Mouse (Mus musculus) left cerebral cortex, postnatal 10 days (tissue): ENCODE data around the gene Dctn2. TPM values are rescaled to one million over a fixed set of nuclear protein-coding genes. Genes with fewer than 3 reads are reported as not detected.

Source experiments
- DNase-seq, 2 experiments: peaks; one replicate each; pipeline ENCODE4 v3.0.0; 2021 to 2022; ENCODE audit warnings: low spot score in 2 of 2, mixed read lengths in 1 of 2; ENCODE audit errors: extremely low spot score in 1 of 2
- intact Hi-C: fragments of 180-260 bp; cut with DNase I; formaldehyde crosslinking; loops from one replicate; pipeline ENCODE4 v1.15.1; 2025
- total RNA-seq, 2 experiments: library from RNA; stranded (reverse); gene quantifications; 2 replicates each; pipeline ENCODE4 v1.2.3; 2021

Dctn2 gene
- total RNA-seq, 2 experiments from 2014 or later: 322 to 330 TPM

DNA sequence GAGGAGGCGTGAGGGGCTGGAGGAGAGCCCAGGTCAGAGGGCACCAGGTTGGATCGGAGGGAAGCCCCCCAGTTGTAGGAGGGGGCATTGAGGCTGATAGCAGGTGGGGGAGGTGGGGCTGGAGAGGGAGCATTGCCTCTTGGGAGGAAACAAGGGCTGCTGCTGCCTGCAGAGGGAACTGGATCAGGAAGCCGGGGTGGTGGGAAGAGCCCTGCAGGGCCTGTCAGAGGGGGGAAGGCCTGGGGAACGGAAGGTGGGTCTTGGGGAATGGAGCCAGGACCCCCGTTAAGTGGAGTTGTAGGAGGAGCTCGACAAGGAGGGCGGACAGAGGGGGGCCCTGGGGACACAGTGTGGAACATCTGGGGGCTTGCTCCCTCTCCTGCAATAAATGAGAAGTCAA is 20.0 kb downstream of the Dctn2 start:
- DNase-seq: no peak
- intact Hi-C loops: no loop called here

GRCm38 (mm10) chr10:127286730-127287129 is 20.6 kb downstream of the Dctn2 start:
- intact Hi-C loops: no loop called here
- peak in 1 of 2 experiments; percentile 71 for DNase-seq

DNA sequence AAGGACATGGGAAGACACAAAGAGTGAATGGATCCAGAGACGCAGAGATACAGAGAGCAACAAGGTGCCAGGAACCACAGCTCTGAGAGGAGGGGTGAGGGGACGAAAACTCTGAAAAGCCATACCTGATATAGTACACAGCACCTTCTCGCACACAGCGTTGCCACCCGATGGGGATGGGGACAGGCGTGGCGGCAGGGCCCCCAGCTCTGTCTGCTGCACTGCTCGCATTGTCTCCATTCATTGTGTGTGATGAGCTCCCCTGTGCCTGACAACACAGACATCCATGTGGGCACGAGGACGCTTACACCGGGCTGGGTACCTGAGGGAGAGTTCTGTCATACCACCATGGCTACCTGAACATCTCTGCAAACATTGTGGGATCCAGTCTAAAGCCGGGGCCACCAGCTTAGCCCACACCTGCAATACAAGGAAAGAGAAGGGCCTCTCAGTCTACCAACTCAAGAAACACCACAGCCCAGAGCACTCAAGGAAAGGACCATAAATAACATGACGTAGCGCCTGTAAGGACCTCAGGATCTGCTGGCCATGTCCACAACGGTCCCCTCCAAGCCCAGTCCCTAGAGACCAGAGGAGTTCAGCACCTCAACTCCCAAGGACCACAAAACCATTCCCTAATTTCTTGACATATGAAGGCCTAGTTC is 21.2 kb downstream of the Dctn2 start:
- intact Hi-C loops: no loop called here
- DNase-seq: no peak

DNA sequence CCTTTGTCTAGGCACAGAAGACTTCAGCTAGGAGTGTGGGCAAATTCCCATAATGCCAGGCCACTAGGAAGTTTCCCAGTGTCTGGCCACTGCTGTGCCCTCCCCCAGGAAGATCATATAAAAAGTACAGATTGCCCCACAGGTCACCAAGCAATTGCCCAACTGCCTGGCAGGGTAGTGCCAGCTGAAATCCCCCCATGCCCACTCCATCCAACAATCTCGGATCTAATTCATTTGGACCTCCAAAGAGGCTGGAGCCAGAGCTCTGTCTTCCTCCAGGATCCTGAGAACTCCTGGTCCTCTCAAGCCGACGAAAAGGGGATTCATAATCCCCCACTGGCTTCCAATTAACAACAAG is 21.7 kb downstream of the Dctn2 start:
- intact Hi-C loops: no loop called here
- no peak for DNase-seq

- peak in 1 of 2 experiments; percentile 78 for DNase-seq
- intact Hi-C loops: no loop called here
Measured at GRCm38 (mm10) chr10:127288328-127288799, 22.2 kb downstream of the Dctn2 start.

GRCm38 (mm10) chr10:127288800-127289572 is 22.8 kb downstream of the Dctn2 start, which contains the start of gene Mbd6:
Mbd6 (minus strand) TSS chr10:127289018.
- DNase-seq: peak; percentile 69 to 93
- intact Hi-C loops: no loop called here

- DNase-seq: peak in 1 of 2 experiments; percentile 88
- intact Hi-C loops: no loop called here
Measured at GRCm38 (mm10) chr10:127289573-127290191, 23.5 kb downstream of the Dctn2 start.

DNA sequence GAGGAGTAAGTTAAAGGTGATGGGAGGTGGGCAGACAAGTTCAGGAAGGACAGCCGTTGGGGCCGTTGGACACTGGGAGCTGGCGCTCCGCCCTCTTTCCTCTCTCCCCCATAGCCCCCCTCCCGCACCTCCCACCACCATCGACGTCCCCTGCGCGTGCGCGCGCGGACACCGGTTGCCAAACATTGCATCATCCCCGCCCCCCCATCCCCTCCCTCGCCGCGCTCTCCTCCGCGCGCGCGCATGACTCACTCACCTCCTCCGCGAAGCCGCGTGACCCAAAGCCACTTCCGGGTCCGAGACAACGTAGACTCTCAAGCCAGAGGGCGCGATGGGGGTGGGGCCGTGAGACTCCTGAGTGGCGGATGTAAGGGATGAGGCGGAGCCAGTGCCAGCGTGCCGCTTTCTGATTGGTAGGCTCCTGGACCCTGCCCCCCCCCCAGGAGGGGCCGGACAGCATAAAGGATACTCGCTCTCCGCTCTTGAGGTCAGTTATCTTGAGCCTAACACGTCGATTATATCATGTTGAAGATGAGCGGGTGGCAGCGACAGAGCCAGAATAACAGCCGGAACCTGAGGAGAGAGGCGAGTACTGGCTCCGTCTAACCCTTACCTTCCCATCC is 24.2 kb downstream of the Dctn2 start:
- intact Hi-C loops: no loop called here
- peak; percentile 100 for DNase-seq

- intact Hi-C loops: no loop called here
- DNase-seq: peak in 1 of 2 experiments; percentile 67
Measured at GRCm38 (mm10) chr10:127290930-127291880, 25.0 kb downstream of the Dctn2 start.

DNA sequence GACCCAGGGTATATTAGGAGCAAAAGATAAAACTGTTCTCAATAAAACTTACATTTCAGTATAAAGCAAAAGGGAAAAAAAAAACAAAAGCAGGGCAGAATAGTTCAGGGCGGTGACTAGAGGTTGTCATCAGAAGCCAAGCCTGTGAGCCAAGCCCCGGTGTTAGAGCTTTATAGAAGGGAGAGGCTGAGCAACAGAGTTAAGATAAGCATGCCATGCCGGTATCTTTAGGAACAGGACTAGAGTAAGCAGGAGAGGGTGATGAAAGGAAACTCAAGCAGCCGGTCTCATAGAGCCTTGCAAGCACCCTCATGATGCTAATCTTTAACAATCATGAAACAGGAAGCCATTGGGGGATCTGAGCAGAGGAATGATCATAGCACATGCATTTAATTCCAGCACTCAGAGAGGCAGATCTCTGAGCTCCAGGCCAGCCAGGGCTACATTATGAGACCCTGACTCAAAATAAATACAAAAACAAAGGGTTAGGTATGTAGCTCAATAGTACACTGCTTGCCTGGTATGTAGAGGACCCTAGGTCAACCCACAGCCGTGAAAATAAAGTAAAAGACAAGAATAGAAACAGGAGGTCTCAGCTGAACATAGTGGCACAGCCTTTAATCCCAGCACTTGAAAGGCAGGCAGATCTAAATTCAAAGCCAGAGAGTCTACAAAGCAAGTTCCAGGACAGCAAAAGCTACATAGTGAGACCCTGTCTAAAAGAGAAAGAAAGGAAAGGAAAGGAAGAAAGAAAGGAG is 25.9 kb downstream of the Dctn2 start:
- no peak for DNase-seq
- intact Hi-C loops: no loop called here

GRCm38 (mm10) chr10:127292987-127293538 is 26.9 kb downstream of the Dctn2 start:
- DNase-seq: no peak
- intact Hi-C loops: no loop called here

GRCm38 (mm10) chr10:127293590-127294113 is 27.5 kb downstream of the Dctn2 start:
- no peak for DNase-seq
- intact Hi-C loops: no loop called here

DNA sequence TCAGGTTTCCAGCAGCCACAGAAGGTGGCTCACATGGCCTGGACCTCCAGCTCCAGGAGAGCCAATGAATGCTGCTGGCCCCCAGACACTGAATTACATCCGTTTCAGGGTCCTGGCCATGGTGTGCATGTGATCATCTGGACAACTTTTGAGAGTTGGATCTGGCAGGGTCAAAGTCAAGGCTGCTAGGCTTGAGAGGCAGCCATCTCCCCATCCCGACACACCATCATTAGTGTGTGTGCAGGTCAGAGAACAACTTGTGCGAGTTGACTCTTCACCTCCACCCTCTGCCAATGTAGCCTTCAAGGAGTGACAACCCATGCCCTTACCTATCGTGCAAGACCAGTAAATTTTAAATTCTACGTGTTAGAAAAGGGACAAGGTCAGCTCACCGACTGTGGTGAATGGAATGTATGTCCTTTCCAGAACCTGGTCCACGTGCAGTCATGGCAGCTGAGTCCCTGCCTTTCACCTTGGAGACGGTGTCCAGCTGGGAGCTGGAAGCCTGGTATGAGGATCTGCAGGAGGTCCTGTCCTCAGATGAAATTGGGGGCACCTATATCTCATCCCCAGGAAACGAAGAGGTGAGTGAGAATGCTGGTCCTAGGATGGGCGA is 28.8 kb downstream of the Dctn2 start:
- no peak for DNase-seq
- intact Hi-C loops: no loop called here

DNA sequence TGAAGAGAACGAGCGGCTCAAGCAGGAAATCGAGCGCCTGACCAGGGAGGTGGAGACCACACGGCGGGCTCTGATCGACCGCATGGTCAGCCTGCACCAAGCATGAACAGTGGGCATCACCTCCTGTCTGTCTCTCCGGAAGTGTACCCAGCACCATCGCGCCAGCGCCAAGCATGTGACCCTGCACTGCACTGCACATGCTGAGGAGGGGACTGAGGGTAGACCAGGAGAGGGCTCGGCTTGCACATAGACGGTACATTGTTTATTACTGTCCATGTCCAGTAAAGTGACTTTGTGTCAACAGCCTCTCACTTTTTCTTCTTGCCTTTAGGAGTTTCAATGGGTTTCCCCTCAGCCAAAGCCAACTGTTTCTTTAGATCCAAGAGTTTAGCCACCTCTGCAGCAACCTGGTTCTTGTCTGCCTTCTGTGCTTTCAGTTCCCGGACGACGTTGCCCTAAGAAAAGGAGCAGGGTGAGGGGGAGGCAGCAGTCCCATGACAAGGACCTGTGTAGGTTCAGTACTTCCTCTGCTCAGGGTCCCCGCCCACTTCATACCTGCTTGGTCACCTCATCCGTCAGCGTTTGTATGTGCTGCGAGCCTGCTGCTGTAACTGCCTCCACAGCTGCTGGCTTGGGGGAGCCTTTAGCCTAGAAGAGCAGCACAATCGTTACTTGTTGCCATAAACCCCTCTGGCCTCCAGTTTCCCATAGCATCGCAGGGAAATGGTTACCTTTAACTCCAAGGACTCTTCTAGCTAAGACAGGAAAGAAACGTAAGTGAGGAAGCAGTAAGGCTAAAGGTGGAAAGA is 30.0 kb downstream of the Dctn2 start:
- DNase-seq: no peak

GRCm38 (mm10) chr10:127297015-127297871 is 31.1 kb downstream of the Dctn2 start:
- DNase-seq: no peak
- intact Hi-C loops: no loop called here

More for the DNA sequence above, 30.0 kb downstream of the Dctn2 start:
- intact Hi-C loops: no loop called here
